Mouse (Mus musculus) adrenal gland, adult 18-20 months (tissue): ENCODE data around the gene Ttc4. TPM values are rescaled to one million over a fixed set of nuclear protein-coding genes. Genes with fewer than 3 reads are reported as not detected.

Experiments used
- DNase-seq, 2 experiments: peaks; one replicate each; pipeline ENCODE4 v3.0.0; 2021 to 2022; ENCODE audit warnings: low spot score in 2 of 2
- long read RNA-seq, 2 experiments: library from polyadenylated mRNA; stranded (forward); transcript quantifications; one replicate each; pipeline ENCODE4 v2.0.0; 2021
- total RNA-seq, 2 experiments: library from RNA; stranded (reverse); gene quantifications; 1 replicate in 1 of 2; 2 replicates in 1 of 2; pipeline ENCODE4 v1.2.3; 2021

Ttc4 gene
- total RNA-seq: 10 to 100 TPM; 21.9 to 22.1 TPM
- long read RNA-seq, experiment 1, transcript Ttc4-201 (10 exons, 2,121 nt): major isoform, 19 of 27 reads
- long read RNA-seq, experiment 1, partial matches to known transcripts: 2 of 27 reads
- long read RNA-seq, experiment 1, other reads (novel, unspliced or antisense): 6 of 27 reads
- long read RNA-seq, experiment 2, transcript Ttc4-201 (10 exons, 2,121 nt): major isoform, 49 of 66 reads
- long read RNA-seq, experiment 2, partial matches to known transcripts: 3 of 66 reads
- long read RNA-seq, experiment 2, other reads (novel, unspliced or antisense): 13 of 66 reads

- peak; percentile 87 to 90 for DNase-seq
Measured at GRCm38 (mm10) chr4:106678442-106679118, at the start of gene Ttc4. TSS of gene Ttc4 (minus strand) at chr4:106678944.

GRCm38 (mm10) chr4:106720631-106721030 is 41.9 kb upstream of the Ttc4 start:
- no peak for DNase-seq

- no peak for DNase-seq
Measured at GRCm38 (mm10) chr4:106713622-106714021, 34.9 kb upstream of the Ttc4 start.

- peak; percentile 86 to 87 for DNase-seq
Measured at GRCm38 (mm10) chr4:106708408-106708807, 29.7 kb upstream of the Ttc4 start.

GRCm38 (mm10) chr4:106707957-106708356 is 29.2 kb upstream of the Ttc4 start:
- DNase-seq: peak in 1 of 2 experiments; percentile 11

- no peak for DNase-seq
Measured at GRCm38 (mm10) chr4:106705096-106705665, 26.4 kb upstream of the Ttc4 start.

- DNase-seq: no peak
Measured at GRCm38 (mm10) chr4:106704416-106704815, 25.7 kb upstream of the Ttc4 start.

GRCm38 (mm10) chr4:106703956-106704355 is 25.2 kb upstream of the Ttc4 start:
- no peak for DNase-seq

GRCm38 (mm10) chr4:106700798-106701197 is 22.1 kb upstream of the Ttc4 start:
- DNase-seq: no peak

- no peak for DNase-seq
Measured at GRCm38 (mm10) chr4:106699989-106700388, 21.2 kb upstream of the Ttc4 start.

- DNase-seq: no peak
Measured at GRCm38 (mm10) chr4:106693841-106694430, 15.2 kb upstream of the Ttc4 start.

GRCm38 (mm10) chr4:106688636-106689296 is 10.0 kb upstream of the Ttc4 start:
- no peak for DNase-seq

GRCm38 (mm10) chr4:106680955-106681354 is 2.2 kb upstream of the Ttc4 start:
- no peak for DNase-seq

- DNase-seq: no peak
Measured at GRCm38 (mm10) chr4:106679152-106679551, 408 bp upstream of the Ttc4 start.

- no peak for DNase-seq
Measured at GRCm38 (mm10) chr4:106676749-106677148, 2.0 kb downstream of the Ttc4 start.

GRCm38 (mm10) chr4:106666546-106666945 is 12.2 kb downstream of the Ttc4 start:
- DNase-seq: no peak

GRCm38 (mm10) chr4:106665673-106666072 is 13.1 kb downstream of the Ttc4 start:
- DNase-seq: no peak

GRCm38 (mm10) chr4:106665269-106665668 is 13.5 kb downstream of the Ttc4 start:
- DNase-seq: no peak

GRCm38 (mm10) chr4:106664697-106665096 is 14.0 kb downstream of the Ttc4 start:
- no peak for DNase-seq

GRCm38 (mm10) chr4:106663956-106664470 is 14.7 kb downstream of the Ttc4 start:
- no peak for DNase-seq

GRCm38 (mm10) chr4:106655681-106656080 is 23.1 kb downstream of the Ttc4 start:
- no peak for DNase-seq
